Mouse (Mus musculus) neural tube, embryonic 11.5 days (tissue): ENCODE data around the gene Wfdc13. TPM values are rescaled to one million over a fixed set of nuclear protein-coding genes. Genes with fewer than 3 reads are reported as not detected.

Experiments used
- ATAC-seq: fragments of 200-750 bp; cut with Nextera tagmentation; 2 replicates; pipeline ENCODE4 v1.8.0; 2017; ENCODE audit warnings: moderate number of reproducible peaks, mild to moderate bottlenecking, moderate TSS enrichment, moderate library complexity; ENCODE audit not compliant: insufficient read depth, low FRiP score, low TSS enrichment
- DNase-seq: peaks from one replicate; pipeline ENCODE4 v3.0.0-alpha.2; 2015; ENCODE audit warnings: low spot score
- H3K27ac ChIP-seq: fragments of 300-500 bp; sonication (generic); 2 replicates; pipeline ENCODE4 v1.5.1; 2014; ENCODE audit warnings: low read depth, mild to moderate bottlenecking, low read length
- H3K27me3 ChIP-seq: fragments of 300-500 bp; sonication (generic); 2 replicates; pipeline ENCODE4 v1.6.1; 2014; ENCODE audit warnings: mild to moderate bottlenecking, low read length, mixed read lengths; ENCODE audit not compliant: control insufficient read depth, insufficient read depth
- H3K36me3 ChIP-seq: fragments of 300-500 bp; sonication (generic); 2 replicates; pipeline ENCODE4 v1.6.1; 2014; ENCODE audit warnings: mild to moderate bottlenecking, low read length, moderate library complexity, mixed read lengths; ENCODE audit not compliant: control insufficient read depth, insufficient read depth
- H3K4me1 ChIP-seq: fragments of 300-500 bp; sonication (generic); 2 replicates; pipeline ENCODE4 v1.6.1; 2014; ENCODE audit warnings: low read length, mixed read lengths; ENCODE audit not compliant: control insufficient read depth, insufficient read depth
- H3K4me2 ChIP-seq: fragments of 300-500 bp; sonication (generic); 2 replicates; pipeline ENCODE4 v1.6.1; 2014; ENCODE audit warnings: low read depth, mild to moderate bottlenecking, moderate library complexity
- H3K4me3 ChIP-seq: fragments of 300-500 bp; sonication (generic); 2 replicates; pipeline ENCODE4 v1.5.1; 2014; ENCODE audit warnings: low read depth, low read length
- H3K9ac ChIP-seq: fragments of 300-500 bp; sonication (generic); 2 replicates; pipeline ENCODE4 v1.6.1; 2014; ENCODE audit warnings: mild to moderate bottlenecking, low read length
- H3K9me3 ChIP-seq: fragments of 300-500 bp; sonication (generic); 2 replicates; pipeline ENCODE4 v1.6.1; 2016; ENCODE audit warnings: low read length; ENCODE audit not compliant: control insufficient read depth
- WGBS: fragments of 180-500 bp; shearing (Covaris S2); extraction: QIAGEN DNeasy Blood & Tissue Kit; methylation state at CpG from one replicate; pipeline ENCODE4 v1.1.7; 2014; 5-methylcytosine and 5-hydroxymethylcytosine counted together
- polyA plus RNA-seq: library from polyadenylated mRNA; unstranded; fragments of >200 nt; fragmentation: Nextera tagmentation; extraction: Ambion mirVana; gene quantifications from 2 replicates; pipeline ENCODE4 v1.2.1, GENCODE M21; 2014

Gene Wfdc13
- polyA plus RNA-seq, 1 experiment from 2014 or later = not detected

DNA sequence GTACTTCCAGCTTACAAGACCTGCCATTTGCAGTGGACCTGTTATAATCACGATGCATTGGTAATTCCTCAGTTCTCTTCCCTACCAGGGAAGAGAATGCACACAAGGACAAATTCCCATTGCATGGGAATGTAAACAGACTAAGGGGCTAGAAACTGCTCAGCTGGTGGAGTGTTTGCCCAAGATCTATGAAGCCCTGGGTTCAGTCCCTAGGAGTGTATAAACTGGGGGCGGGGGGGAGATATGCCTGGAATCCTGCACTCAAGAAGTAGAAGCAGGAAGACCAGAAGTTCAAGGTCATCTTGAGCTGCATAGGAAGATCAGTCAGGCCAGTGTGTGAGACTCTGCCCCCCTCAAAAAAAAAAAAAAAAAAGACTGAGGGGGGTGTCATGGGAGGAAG, 48.4 kb downstream of the Wfdc13 start:
- no peak overlapping the region for H3K4me3 ChIP-seq

DNA sequence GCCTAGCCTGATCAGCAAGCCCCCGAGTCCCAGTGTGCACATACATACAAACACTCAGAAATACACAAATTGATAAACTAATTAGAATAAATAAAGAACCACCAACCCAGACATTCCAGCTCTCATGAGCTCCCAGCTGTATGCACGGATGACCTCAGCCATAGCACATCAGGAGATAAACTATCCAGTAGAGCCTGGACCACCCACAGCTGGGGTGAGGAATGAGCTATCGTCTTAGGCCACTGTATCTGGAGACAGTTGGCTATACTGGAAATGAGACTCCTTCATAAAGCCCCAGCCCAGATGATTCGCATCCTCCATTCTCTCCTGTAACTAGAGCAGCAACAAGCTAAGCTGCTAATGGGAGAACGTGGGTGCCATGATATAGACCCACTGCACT, 49.9 kb downstream of the Wfdc13 start:
- H3K9ac ChIP-seq = no peak overlapping the region
- DNase-seq = no peak
- no peak overlapping the region for H3K27ac ChIP-seq
- no peak overlapping the region for H3K4me2 ChIP-seq
- H3K4me3 ChIP-seq = no peak overlapping the region
- H3K27me3 ChIP-seq = no peaks in the 10 kb centered on the region
- ATAC-seq = no peak
- 84% methylated on average over 5 of the region's 5 CpGs for WGBS
- no peaks in the 10 kb centered on the region for H3K4me1 ChIP-seq
- H3K36me3 ChIP-seq = no peaks in the 10 kb centered on the region
- no peaks in the 10 kb centered on the region for H3K9me3 ChIP-seq

More for the DNA sequence above, 48.4 kb downstream of the Wfdc13 start:
- DNase-seq = no peak
- no peak overlapping the region for H3K27ac ChIP-seq
- ATAC-seq = no peak
- H3K4me1 ChIP-seq = no peaks in the 10 kb centered on the region
- H3K27me3 ChIP-seq = no peaks in the 10 kb centered on the region
- no peak overlapping the region for H3K9ac ChIP-seq
- H3K36me3 ChIP-seq = no peaks in the 10 kb centered on the region
- no peaks in the 10 kb centered on the region for H3K9me3 ChIP-seq
- H3K4me2 ChIP-seq = no peak overlapping the region
- WGBS = 93% methylated on average over 2 of the region's 2 CpGs

- Histone ChIP-seq H3K36me3 (no peaks in the 10 kb centered on the region), H3K9me3 (no peaks in the 10 kb centered on the region), H3K27ac (no peak overlapping the region), H3K4me3 (no peak overlapping the region), H3K9ac (no peak overlapping the region), H3K4me1 (no peaks in the 10 kb centered on the region), H3K27me3 (no peaks in the 10 kb centered on the region), H3K4me2 (no peak overlapping the region)
- ATAC-seq (no peak), DNase-seq (no peak)
- WGBS = 91% methylated on average over 5 of the region's 5 CpGs
These were observed 50.5 kb downstream of the Wfdc13 start for GRCm38 (mm10) chr2:164735446-164735845.

Other genes starting within 250 kb of the Wfdc13 start
- gene Sdc4, start 241.2 kb upstream of the Wfdc13 start, polyA plus RNA-seq = 11.0 and 11.5 TPM in 2 replicates
- 64.2 and 64.4 TPM in 2 replicates for gene Sys1, start 228.1 kb upstream of the Wfdc13 start, polyA plus RNA-seq
- 4.9 and 6.4 TPM in 2 replicates for gene Gm20458, start 224.1 kb upstream of the Wfdc13 start, polyA plus RNA-seq
- not detected in 2 replicates for gene Trp53tg5, start 211.4 kb upstream of the Wfdc13 start, polyA plus RNA-seq
- gene Dbndd2, start 199.0 kb upstream of the Wfdc13 start, polyA plus RNA-seq = 3.5 and 4.5 TPM in 2 replicates
- gene Pigt, start 187.6 kb upstream of the Wfdc13 start, polyA plus RNA-seq = 55.0 and 57.4 TPM in 2 replicates
- 8.4 and 13.8 TPM in 2 replicates for gene Wfdc2, start 122.7 kb upstream of the Wfdc13 start, polyA plus RNA-seq
- gene Spint3, start 111.6 kb upstream of the Wfdc13 start, polyA plus RNA-seq = not detected in 2 replicates
- gene Wfdc6a, start 99.7 kb upstream of the Wfdc13 start, polyA plus RNA-seq = not detected in 2 replicates
- not detected in 2 replicates for gene Eppin, start 91.5 kb upstream of the Wfdc13 start, polyA plus RNA-seq
- not detected in 2 replicates for gene Wfdc6b, start 71.6 kb upstream of the Wfdc13 start, polyA plus RNA-seq
- gene Wfdc8, start 71.5 kb upstream of the Wfdc13 start, polyA plus RNA-seq = not detected in 2 replicates
- not detected in 2 replicates for gene Wfdc16, start 46.3 kb upstream of the Wfdc13 start, polyA plus RNA-seq
- gene Wfdc10, start 29.1 kb upstream of the Wfdc13 start, polyA plus RNA-seq = not detected in 2 replicates
- gene Wfdc9, start 28.5 kb upstream of the Wfdc13 start, polyA plus RNA-seq = not detected in 2 replicates
- not detected in 2 replicates for gene Wfdc11, start 11.0 kb upstream of the Wfdc13 start, polyA plus RNA-seq
- not detected in 2 replicates for gene Spint4, start 13.4 kb downstream of the Wfdc13 start, polyA plus RNA-seq
- not detected in 2 replicates for gene Spint5, start 30.2 kb downstream of the Wfdc13 start, polyA plus RNA-seq
- gene Wfdc3, start 60.8 kb downstream of the Wfdc13 start, polyA plus RNA-seq = 0.13 and 1.4 TPM in 2 replicates
- gene Dnttip1, start 60.9 kb downstream of the Wfdc13 start, polyA plus RNA-seq = 67.9 and 77.0 TPM in 2 replicates
- 449 and 453 TPM in 2 replicates for gene Ube2c, start 84.8 kb downstream of the Wfdc13 start, polyA plus RNA-seq
- gene Tnnc2, start 94.9 kb downstream of the Wfdc13 start, polyA plus RNA-seq = 43.2 and 55.4 TPM in 2 replicates
- gene Snx21, start 100.7 kb downstream of the Wfdc13 start, polyA plus RNA-seq = 11.2 and 14.1 TPM in 2 replicates
- 15.1 TPM in 2 replicates for gene Acot8, start 119.8 kb downstream of the Wfdc13 start, polyA plus RNA-seq
- gene Zswim3, start 120.0 kb downstream of the Wfdc13 start, polyA plus RNA-seq = 12.9 and 14.0 TPM in 2 replicates
- gene Zswim1, start 137.6 kb downstream of the Wfdc13 start, polyA plus RNA-seq = 22.9 and 23.2 TPM in 2 replicates
- not detected in 2 replicates for gene Spata25, start 143.4 kb downstream of the Wfdc13 start, polyA plus RNA-seq
- gene Ctsa, start 147.8 kb downstream of the Wfdc13 start, polyA plus RNA-seq = 87.9 and 88.6 TPM in 2 replicates
- gene Neurl2, start 148.3 kb downstream of the Wfdc13 start, polyA plus RNA-seq = 3.8 and 4.8 TPM in 2 replicates
- gene Pltp, start 172.6 kb downstream of the Wfdc13 start, polyA plus RNA-seq = 58.4 and 58.9 TPM in 2 replicates
- gene Pcif1, start 194.2 kb downstream of the Wfdc13 start, polyA plus RNA-seq = 68.0 and 76.6 TPM in 2 replicates
- 13.9 and 15.4 TPM in 2 replicates for gene Zfp335, start 226.7 kb downstream of the Wfdc13 start, polyA plus RNA-seq